Mouse (Mus musculus) cerebral cortex, adult 2 months (tissue): ENCODE measurements around the gene Gck.

Experiments used
- WGBS: fragments of 180-500 bp; shearing (Covaris S2); methylation state at CpG from one replicate; pipeline ENCODE4 v1.1.7; 2018; 5-methylcytosine and 5-hydroxymethylcytosine counted together

The Gck gene

DNA sequence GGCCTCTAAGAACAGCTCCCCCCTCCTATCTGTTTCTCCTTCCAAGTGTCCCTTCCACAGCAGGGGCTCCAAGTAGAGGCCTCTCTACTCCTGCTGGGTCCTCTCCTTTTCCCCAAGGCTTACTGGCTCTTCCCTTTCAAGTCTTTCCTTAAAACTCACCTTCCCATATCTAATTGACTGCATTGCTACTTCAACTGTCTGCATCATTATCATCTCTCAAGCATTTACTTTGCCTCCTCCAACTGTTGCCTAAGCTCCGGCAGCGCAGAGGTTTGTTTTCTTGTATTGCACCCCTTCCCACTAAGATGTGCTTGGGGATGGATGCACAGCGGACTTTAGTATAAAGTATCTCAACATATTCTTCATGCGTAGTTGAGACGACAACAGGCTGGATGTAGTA is 72.5 kb downstream of the Gck start:
- 4% methylated on average over 5 of the region's 5 CpGs for WGBS

DNA sequence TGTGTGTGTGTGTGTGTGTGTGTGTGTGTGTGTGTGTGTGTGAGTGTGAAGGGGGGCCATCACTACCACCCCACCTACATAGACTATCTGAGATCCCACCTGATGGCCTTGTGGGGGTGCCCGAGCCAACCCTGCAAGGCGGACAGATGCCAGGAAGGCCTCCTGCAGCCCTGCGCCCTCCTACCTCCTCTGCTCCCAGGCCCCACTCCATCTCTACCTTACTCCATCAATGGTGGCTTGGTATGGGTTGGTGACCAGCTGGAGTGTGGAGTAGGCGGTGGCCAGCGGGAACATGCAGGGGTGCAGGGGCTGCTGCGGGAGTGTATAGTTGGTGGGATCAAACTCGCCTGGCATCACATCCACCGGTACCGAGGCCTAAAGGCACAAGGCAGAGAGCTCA is 76.7 kb downstream of the Gck start:
- 95% methylated on average over 9 of the region's 9 CpGs for WGBS

DNA sequence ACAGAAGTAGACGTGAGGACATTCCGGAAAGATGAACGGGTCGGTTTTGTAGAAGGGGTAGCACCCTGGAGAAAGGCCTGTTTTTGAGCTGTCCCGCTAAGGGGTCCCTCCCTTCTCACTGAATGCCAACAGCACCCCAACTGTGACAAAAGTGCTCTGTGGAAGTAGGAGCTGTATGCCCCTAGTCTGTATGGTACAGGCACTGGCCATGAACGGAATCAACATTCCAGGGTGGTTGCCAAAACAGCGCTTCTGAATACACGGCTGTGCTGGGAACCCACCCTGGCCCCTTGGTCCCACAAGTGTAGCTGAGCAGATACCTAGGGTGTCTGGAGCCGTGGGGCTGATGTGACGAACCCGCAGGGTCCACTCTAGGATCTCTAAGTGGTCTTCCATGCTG is 77.2 kb downstream of the Gck start:
- WGBS = 95% methylated on average over 11 of the region's 11 CpGs

DNA sequence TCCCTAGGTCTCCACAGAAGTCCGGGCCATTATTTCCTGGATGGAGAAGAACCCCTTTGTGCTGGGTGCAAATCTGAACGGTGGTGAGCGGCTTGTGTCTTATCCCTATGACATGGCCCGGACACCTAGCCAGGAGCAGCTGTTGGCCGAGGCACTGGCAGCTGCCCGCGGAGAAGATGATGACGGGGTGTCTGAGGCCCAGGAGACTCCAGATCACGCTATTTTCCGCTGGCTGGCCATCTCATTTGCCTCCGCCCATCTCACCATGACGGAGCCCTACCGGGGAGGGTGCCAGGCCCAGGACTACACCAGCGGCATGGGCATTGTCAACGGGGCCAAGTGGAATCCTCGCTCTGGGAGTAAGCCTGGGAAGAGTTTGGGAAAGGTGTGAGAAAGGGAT is 79.8 kb downstream of the Gck start:
- 88% methylated on average over 16 of the region's 16 CpGs for WGBS

DNA sequence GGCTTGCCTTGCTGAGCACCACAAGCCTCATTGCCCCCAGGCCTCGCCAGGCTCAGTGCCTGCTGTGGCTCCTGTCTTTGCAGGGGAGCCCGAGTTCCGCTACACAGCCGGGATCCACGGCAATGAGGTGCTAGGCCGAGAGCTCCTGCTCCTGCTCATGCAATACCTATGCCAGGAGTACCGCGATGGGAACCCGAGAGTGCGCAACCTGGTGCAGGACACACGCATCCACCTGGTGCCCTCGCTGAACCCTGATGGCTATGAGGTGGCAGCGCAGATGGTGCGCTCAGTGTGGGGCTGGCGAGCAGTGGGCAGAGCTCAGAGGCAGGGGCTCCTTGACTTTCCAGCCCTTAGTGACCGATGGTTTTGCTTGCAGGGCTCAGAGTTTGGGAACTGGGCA is 80.5 kb downstream of the Gck start:
- WGBS = 95% methylated on average over 16 of the region's 16 CpGs

DNA sequence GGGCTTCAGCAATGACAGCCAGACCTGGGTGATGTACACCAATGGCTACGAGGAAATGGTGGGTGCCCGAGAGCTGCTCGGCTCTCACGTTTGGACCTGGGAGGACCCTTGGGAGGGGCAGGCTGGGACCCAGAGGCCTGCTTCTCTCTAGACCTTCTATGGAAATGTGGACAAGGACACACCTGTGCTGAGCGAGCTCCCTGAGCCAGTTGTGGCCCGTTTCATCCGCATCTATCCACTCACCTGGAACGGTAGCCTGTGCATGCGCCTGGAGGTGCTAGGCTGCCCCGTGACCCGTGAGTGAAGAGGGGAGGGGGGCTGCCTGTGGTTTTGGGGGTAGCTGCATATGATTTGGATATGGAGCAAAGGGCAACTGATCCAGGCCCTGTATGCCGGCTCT is 81.6 kb downstream of the Gck start:
- WGBS = 94% methylated on average over 12 of the region's 12 CpGs

DNA sequence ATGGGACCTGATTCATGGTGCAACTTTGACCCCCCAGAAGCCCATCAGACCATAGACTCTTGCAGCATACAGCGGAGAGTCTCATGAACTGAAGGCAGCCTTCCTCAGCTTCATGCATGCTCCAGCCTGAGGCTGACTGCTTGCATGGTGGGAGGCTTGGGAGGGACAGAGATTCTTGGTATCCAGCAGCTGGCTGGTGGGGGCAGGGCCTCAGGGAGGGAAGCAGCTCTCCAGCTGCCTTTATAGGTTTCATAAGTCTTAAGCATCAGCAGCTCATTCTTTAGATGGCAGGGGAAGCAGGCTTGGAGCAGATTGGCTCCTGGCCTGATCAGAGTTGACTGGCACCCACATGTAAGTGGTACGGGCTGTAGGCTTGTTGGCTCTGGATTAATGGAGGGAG is 82.7 kb downstream of the Gck start:
- 77% methylated on average over 2 of the region's 2 CpGs for WGBS

DNA sequence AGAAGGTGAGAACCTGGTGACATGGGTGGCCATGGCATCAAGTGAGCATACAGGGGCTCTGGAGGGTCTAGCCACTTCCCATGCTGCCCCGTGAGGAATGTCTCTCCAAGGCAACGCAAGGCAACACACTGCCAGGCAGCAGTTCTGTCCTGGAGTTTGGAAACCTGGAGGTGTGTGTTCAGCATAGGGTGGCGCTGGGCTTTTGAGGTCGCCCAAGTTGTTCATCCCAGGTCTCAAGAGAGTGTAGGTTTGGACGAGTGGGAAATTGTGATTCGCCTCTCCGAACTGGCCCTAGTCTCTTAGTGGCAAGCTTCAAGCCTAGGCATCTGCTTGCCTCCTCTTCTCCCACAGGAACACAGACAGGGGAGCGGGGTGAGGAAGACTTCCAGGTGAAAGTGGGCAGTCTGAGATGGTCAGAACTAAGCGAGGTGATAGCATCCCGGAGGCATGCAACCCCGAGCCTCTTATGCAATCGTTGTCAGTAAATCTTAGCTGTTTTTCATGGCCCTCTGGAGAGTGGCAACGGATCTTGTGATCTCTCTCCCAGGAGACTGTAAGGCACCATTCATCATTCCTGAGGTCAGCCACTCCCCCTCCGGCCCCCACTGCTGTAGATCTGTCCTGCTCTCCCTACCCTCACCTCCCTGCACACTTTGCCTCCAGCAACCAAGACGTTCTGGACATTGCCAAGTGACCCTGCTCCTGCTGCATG is 87.3 kb downstream of the Gck start:
- 59% methylated on average over 15 of the region's 15 CpGs for WGBS

DNA sequence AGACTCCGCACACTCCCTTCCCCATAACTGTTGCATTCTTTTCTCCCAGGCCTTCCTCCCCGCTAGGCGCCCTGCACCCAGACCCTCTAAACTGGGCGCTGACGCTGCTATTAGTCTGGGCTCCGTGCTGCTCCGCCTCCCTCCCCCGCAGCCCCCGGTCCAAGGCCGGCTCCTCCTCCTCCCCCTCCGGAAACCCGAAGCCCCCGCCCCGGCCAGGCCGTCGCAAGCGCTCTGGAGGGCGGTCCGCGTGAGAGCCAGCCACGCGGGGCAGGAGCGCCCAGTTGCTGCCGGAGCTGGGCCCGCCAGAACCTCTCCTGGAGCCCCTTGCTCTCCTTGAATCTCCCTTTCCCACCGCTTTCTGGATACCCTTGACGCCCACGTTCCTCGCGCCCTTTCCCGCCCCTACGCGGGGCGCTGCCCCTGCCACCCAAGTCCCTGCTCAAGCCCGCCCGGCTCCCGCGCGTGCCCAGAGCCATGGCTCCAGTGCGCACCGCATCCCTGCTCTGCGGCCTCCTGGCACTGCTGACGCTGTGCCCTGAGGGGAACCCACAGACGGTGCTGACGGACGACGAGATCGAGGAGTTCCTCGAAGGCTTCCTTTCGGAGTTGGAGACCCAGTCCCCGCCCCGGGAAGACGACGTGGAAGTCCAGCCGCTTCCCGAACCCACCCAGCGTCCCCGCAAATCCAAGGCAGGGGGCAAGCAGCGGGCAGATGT is 88.0 kb downstream of the Gck start, which contains the start of gene Aebp1:
Gene Aebp1, plus strand, starts transcription at position 270 of the 716 bp plus-strand sequence.
- 11% methylated on average over 59 of the region's 59 CpGs for WGBS

DNA sequence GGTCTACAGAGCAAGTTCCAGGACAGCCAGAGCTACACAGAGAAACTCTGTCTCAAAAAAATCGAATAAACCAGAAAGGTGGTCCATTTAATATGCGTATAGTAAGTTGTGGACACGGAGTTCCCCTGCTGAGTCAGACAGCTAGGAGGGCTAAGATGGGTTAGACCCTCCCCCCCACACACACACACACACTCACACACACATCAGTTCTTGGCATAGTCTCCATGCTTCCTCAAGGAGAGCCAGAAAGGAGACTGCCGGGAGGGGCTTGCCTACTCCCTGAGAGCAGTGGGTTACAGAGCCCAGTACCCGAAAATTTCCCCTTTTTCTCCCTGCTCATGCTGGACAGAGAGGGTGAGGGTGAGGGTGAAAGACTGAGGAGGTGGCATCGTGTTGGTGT is 89.2 kb downstream of the Gck start:
- WGBS = 57% methylated on average over 6 of the region's 6 CpGs

DNA sequence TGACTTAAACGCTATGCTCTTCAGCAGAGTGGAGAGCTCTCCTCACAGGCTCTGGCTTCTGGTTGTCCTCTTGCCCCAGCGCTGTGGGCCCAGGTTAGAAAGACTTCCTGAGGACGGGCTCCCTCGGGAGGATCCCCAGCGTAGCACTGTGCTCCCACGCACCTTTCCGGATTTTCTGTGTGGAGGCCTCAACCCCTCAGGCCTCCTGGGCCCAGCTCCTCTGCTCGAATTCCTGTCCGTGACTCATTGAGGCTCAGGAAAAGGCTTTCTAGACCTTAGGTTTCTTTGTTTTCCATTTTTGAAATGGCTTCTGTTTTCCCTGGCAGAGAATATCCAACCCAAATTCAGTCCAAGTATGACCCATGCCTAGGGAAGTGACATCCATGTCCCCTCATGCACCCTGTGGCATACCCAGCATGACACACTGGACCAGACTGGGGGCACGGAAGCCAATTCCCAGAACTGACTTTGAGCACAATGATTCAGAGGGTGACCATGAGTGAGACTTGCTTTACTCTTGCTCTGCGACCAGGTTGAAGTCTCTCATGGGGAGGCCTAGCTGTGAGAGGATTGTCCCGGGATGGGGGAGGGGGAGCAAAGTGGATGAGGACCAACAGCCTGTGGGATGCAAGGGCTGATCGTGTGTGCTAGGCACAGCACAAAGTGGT is 89.9 kb downstream of the Gck start:
- 86% methylated on average over 13 of the region's 13 CpGs for WGBS

DNA sequence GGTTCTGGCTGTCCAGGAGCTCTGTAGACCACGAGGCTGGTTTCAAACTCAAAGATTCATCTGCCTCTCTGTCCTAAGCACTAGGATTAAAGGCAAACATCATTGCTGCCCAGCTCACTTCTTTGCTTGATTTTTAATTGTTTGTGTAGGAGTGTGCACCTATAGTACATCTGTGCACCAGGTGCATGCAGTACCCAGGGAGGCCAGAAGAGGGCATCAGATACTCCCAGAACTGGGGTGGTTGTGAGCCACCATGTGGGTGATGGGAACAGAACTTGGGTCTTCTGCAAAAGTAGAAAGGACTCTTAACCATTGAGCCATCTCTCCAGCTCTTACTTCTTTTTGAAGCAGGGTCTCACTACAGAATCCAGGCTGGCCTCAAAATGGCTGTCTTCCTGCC is 91.2 kb downstream of the Gck start:
- WGBS = 73% methylated on average over 1 of the region's 1 CpGs

DNA sequence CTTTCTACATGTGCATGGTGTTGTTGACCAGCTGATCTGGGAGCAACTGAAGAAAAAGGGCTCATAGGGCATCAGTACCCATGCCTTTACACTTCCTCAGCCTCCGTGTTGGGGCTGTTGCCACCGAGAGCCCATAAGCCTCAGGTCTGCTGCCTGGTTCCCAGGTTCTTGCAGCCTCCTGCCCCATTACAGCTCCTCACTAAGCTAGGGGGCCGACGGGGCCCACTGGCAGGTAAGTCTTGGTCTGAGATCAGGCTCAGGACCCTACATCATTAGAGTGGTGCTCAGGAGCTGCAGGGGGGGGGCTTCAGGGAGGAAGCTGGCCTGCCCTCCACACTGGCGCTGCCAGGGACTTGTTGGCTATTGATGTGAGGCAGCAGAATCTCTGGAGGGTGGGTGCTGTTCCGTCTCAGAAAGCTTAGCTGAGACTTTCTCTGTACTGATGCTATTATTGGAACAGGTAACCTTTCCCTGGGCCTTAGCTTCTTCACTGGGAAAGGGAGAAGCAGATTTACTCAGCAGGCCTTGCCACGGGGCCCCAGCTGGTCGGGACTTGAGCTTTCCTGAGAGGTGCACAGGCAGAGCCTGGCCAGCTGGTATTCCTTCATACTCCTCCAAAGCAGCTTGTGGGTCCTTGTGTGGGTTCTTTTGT is 93.3 kb downstream of the Gck start:
- WGBS = 72% methylated on average over 8 of the region's 8 CpGs

DNA sequence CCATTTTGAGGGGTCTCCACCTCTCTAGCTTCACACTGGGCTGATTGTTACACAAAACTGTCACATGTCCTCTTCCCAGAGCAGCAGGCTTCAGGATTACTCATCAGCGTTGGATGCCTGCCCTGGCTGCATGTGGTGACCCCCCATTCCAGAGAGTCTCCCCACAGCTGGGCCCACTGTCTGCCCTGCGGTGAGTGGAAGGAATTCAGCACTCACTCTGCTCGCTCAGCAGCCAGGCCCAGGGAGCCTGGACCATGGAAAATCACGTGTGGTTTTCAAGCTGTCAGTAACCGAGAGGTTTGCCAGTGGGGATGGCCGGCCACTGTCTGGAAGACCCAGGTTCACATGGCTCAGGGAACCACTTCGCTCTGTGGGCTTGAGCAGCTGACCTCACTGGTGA is 94.0 kb downstream of the Gck start:
- WGBS = 56% methylated on average over 7 of the region's 7 CpGs

DNA sequence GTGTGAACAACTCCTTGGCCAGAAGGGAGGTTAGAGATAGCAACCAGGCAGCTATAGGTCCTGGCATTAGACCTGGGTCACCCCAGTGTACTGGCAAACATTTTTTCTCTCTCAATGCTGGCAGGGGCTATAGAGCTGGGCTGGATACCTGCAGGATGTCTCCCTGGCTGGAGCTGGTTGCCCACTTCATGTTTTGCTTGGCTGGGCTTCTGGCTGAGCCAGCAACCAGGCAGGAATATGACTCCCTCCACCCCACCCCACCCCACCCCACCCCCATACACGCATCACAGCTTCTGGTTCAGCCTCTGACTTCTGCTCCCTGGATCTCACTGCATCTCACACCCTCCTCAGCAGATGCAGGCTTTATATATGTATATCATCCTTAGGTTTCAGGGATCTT is 97.6 kb downstream of the Gck start:
- WGBS = 40% methylated on average over 1 of the region's 1 CpGs

DNA sequence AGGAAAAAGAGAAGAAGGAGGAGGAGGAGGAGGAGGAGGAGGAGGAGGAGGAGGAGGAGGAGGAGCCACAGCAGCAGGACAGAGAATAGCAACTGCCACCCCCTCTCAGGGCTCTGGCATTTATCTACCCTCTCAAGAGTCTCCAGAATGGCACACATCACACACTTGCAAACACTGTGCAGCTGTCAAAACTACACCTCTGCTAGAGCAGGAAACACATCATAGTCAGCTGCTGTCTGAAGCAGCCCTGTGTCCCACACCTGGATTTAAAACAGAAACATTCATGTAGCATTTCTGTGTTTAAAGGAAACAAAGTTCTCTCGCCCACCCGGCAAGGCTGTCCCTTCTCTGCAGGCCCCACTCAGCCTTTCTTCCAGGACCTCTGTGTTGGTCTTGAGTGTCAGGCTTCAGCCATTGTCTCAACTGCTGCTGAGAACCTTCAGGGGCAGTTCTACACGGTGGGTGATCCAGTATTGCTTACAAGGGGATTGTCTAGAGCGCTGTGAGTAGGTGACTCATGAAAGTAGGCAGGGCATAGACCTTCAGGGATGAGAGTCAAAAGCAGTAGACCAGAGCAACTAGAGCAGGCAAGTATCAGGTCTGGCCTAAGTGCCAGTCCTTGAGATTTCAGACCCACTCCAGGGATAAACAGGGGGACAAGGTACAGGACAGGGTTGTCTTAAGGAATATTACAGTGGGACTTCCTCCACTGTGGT is 98.7 kb downstream of the Gck start:
- 70% methylated on average over 4 of the region's 4 CpGs for WGBS
